Mouse (Mus musculus) kidney, adult 8-10 months (tissue): ENCODE measurements around the gene Stkld1.

Experiments
- DNase-seq, 2 experiments: peaks; one replicate each; pipeline ENCODE4 v3.0.0; 2022

Stkld1 gene

DNA sequence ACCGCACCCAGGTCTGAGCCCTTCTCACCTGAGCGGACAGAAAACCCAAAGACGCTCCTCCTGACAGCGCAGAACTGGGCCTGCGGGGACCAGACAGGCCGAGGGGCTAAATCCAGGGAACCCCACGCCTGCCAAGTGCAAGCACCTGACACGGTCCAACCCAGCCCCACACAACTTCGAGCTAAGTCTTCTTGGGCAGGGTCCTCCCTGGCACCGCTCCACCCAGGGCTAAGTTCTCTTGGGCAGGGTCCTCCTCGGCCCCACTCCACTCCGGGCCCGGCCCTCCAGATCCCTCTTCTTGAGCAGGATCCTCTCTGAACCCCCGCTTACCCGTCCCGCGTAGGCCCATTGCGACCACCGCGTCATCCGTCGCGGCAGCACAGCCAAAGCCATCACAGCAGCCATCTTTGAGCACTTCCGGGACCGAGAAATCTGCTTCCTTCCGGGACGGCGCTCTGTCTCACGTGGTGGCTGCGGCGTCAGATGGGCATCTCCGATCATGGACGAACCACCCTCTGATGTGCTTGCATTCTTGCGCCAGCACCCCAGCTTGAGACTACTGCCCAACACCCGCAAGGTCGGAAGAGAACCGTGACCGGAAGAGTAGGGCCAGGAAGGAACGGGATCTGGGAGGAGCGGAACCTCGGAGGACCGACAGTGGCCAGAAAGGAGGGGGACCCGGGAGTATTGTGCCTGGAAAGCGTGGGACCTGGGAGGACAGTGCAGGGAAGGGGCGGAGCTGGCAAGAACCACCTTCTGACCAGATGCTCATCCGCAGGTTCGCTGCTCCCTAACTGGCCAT, 17.7 kb upstream of the Stkld1 start, which contains the start of the genes Surf2 and Surf1:
Gene Surf2 (plus strand): TSS at position 441 of the 802 bp plus-strand sequence.
Gene Surf1 (minus strand): TSS at position 604 of the 802 bp plus-strand sequence.
- DNase-seq = peak; percentile 74 to 84

DNA sequence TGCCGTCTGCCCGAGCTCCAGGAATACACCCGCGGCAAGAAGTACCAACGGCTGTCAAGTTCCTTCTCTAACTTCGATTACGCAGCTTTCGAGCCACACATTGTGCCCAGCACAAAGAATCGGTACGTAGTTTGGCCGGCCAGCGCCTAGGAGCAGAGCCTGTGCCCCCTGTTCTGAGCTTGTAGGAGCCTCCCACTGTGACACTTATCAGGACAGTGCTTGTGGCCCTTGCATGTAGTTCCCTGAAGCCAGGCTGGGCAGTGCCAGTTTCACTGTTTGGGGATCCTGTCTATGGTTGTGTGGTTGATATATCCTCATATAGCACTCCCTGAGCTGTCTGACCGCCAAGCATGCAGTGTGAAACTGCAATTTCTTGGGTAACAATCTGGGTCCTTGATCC, 17.1 kb upstream of the Stkld1 start:
- no peak for DNase-seq

DNA sequence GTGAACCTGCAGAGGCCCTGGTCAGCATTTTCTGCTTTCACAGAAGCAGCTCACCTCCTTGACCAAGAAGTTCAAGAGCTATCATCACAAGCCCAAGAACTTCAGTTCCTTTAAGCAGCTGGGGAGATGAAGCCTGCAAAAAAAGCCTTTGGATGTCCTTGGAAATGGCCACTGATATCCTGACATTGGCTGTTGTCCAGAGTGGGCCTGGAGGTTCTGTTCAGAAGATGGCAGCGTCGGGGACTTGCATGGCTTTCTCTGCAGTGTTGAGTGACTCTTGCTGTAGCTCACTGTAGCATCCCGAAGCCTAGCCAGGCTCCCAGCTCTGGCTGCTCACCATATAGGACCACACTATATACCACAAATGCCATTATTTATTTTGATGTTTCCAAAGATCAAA, 14.2 kb upstream of the Stkld1 start:
- no peak for DNase-seq

DNA sequence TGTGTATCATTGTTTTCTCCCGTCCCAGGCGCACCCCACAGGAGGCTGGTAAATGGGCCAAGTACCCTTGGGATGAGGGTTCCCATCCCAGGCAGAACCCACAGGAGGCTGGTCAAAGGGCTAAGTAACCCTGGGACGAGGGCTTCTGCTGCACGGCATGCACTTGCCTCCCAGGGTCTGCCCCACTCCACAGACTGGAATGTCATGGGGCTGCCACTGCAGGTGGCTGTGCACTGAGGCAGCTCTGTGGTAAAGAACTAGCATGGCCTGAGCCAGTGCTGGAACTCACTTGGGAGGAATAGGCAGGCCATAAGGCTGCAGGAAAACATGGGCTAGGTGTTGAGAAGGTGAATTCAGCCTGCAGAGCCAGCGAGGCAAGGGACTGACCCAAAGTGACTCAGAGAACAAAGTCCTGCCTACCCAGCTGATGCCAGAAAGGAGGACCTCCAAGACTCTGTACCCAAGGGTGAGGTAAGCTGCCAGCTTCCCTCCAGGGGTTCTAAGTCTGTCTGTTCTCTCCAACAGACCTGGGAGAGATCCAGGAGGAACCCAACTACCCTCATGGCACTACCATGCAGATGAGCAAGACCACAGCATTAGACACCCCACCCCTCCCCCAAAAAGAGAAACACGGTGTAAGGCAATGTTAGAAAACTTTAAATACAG, 13.5 kb upstream of the Stkld1 start:
- DNase-seq = peak; percentile 71 to 81

DNA sequence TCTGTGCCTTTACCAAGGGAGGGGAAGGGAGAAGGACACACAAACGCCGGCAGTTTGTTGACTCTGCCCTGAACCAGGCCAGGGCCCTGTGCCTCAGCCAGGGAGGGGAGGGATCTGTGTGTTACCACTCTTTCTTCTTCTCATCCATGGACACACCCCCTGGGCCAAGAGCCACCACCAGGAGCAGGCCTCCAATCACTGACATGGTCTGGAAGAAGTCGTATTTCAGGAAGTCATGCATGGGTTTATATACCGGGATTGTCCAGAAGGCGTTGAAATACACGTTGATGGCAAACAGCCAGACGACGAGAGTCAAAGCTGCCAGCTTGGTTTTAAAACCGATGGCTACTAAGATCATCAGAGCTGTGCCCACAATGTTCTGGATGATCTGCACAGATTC, 12.1 kb upstream of the Stkld1 start:
- DNase-seq = peak; percentile 45 to 48

DNA sequence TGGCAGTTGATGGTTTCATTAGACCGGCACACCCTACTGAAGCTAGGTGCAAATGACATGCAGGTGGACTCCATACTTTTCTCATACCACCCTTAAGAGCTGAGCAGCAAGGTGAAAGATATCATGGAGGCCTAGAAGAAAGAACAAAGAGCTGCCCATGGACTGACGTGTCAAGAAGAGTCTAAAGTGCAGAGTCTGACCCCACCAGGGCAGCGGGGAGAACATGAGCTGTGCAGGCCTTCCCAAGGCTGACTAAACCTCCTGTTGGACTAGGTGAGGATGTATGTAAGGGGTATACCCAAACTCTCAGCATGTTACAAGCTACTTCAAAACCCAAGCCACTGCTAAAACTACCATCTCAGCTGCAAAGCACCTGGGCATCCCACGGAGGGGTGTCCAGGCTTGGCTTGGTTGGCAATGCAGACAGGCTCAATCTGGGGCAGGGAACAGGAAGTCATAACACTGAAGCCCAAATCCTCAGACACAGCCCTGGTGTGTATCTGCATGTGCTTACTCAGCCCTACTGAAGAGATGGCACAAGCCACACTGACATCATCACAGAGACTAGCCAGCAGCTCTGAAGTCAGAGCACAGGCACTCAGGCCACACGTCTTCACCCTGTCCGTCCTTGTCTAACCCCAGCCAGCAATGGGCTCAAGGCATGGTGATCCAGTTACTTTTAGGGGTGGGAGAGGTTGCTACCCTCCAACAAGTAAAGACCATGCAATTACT, 5.9 kb upstream of the Stkld1 start:
- DNase-seq = peak in 1 of 2 experiments; percentile 44

DNA sequence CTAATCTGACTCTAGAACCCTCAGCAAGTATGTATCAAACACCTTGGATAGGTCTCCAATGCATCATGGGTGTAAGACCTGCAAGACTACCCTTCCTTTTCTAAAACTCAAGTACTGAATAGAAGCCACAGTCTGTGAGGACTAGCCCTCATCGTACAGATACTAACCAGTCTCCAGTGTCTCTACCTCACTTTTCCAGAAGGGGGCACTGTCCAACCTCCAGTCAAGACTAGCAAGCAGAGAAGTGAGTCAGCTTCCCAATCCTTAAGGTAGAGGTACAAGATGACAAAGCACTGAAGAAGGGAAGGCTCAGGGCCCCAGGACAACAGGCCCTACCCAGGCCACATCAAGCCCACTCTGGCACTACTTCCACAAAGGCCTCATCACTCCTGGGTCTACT, 3.5 kb upstream of the Stkld1 start:
- DNase-seq = peak; percentile 72 to 74

DNA sequence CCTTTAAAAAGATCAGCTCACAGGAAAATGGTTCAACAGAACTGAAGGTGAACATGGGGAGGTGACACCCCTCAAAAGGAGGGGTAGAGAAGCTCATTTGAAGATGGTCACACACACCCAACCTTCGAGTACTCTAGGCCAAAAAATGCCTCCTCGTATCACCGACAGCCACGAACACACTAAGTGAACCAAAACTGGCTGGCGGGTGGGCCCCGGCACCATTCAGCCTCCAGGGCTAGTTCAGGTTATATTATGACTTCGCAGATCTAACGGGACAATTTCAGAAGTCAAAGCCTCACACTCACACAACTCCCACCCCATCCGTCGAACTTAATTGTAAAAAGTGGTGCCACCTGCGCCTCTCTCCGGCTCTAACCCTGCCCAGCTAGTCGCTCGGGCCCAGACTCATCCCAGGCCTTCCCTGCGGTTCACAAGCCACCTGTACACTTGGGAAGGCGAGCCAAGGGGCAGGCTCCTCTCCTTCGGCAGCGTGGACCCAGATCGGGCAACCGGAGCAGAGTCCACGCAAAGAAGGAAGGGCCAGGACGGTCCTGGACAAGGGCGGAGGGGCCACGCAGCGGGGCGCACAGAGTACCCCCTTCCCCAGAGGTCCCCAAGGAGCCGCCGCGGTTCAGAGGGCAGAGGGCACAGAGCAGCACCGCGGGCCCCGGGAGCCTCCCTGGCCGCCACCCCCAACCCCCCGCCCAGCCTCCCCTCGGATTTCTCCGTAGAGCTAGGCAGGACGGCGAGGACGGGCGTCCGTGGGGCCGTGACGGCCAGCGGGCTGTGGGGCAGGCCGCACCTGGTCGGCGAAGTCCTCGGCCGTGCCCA, 1.2 kb upstream of the Stkld1 start:
- peak in 1 of 2 experiments; percentile 62 for DNase-seq

DNA sequence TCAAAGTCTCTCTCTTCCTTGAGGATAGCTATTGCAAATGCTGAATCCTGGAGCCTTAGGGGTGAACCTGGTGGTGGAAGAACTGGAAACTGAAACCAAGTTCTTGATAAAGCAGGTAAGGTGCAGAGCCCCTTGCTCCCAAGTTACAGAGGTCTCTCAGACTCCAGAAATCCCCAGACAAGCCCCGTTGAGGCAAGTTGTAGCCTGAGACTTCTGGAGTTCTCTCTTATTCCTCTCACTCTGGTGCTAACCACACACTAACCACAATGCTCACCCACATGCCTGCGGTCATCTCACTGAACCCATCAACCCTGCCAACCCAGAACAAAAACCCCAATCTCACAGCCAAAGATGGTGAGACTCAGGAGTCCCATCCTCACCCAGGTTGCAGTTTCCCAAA, 1.4 kb downstream of the Stkld1 start:
- no peak for DNase-seq

DNA sequence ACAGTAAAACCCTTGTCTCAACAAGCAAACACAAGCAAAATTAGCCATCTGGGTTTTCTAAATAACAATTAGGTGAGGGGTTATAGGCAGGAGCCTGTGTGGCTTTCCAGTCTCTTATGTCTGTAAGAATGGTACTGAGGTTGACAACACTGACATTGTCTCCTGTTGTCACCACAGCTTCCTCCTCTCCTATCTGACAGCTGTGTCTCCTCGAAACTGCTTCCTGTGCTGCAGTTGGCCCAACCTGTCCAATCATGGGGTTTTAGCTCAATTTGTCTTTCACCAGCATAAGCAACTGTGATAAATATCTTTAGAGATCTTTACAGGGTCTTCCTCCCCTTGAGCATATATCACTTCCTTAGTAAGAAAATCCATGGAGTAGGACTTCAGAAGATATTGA, 2.6 kb downstream of the Stkld1 start:
- DNase-seq = no peak

DNA sequence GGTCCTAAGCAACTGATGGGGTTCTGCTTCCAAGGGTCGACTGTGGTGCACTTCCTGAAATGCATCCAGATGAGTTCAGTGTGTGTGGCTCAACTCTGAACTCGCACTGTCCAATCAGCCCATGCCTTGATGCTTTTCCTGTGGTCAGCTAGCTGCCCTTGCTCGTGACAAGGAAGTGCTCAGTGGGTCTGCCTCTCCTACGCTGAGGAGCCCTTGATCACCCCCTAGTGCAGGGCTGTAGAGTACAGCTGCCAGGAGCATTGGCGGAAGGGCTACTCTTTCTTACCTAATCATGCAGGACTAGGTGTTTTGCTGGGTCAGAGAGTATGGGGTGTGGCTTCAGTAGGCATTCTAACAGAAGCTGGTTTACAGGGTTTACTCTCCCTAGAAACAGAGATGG, 7.7 kb downstream of the Stkld1 start:
- peak in 1 of 2 experiments; percentile 21 for DNase-seq

DNA sequence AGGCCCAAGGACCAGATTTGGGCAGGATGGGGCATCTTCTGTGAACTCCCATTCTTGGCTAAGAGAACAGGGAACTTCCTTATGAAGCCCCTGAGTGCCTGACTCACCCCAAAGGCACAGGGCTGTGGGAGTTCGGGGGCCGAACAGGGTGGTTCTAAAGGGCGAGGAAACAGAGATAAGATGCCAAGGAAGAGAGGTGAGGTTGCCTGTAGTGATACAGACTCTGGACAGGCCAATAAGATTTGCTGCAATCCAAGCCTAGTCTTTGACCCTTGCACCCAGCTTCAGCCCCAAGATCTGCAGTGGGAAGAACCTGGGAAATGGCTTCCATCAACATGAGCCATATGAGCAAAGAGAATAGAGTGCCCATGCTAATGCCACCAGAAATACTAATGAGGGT, 9.4 kb downstream of the Stkld1 start:
- DNase-seq = no peak

DNA sequence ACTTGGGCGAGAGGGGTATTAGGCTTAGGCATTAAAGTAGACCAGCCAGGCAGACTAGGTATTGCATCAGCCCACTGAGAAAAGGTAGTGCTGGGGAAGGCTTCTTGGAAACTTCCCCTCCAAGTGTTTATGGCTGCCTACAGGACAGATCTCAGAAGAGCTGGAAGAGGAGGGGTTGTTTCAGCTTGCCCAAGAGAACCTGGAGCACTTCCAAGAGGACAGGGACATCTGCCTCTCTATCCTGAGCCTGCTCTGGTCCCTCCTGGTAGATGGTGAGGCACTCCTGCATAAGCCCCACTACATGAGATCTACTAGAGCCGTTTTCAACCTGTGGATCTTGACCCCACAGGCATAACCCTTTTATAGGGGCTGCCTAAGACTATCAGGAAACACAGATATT, 16.6 kb downstream of the Stkld1 start:
- no peak for DNase-seq

DNA sequence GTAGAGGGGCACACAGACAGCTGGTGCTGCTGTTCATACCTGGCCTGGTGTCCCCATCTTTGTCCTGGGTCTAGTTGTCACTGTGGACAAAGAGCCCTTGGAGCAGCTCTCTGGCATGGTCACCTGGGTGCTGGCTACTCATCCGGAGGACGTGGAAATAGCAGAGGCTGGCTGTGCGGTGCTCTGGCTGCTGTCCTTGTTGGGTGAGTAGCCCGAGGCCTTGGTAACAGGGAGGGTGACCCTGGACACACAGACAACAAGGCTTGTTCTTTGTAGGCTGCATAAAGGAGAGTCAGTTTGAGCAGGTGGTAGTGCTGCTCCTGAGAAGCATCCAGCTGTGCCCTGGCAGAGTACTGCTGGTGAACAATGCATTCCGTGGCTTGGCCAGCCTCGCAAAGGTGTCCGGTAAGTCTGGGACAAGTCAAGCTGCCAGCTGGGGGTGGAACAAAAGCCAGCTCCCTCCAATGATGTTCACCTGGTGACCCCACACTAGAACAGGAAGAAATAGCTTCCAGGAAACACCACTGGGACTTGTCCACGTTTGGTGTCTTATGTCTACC, 17.6 kb downstream of the Stkld1 start:
- no peak for DNase-seq

DNA sequence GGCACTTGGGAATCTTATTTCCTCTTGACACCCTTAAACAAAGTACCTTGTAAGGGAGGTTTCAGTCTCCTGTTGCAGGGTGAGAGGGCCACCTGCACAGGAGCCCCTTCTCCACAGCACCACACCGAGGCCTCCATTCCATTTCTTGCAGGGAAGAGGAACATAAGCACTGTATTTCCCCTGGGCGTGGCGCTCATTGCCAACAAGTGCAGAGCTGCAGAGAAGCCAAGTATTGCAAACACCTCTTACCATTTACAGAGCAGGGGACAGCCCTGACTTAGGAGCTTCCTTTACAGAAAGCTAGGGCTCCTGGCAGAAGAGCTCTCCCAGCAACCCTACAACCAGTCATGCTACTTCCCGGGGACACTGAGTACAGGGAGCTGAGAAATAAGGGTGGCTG, 18.3 kb downstream of the Stkld1 start:
- no peak for DNase-seq

DNA sequence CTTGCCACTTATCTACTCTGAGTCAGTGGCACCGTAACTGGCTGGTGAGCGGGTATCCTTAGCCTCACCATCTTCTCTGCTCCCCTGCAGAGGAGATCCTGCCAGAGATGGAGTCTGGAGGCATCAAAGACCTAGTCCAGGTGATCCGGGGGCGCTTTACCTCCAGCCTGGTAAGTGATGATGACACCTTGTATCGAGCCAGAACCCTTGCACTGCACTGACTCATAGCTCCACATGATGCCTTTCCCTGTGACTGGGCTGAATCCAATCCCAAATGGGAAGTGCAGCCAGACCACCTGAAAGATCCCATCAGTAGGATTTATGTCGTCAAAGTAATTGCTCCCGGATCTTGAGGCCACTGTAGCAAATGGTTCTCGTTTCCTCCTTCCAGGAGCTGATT, 19.0 kb downstream of the Stkld1 start:
- no peak for DNase-seq

DNA sequence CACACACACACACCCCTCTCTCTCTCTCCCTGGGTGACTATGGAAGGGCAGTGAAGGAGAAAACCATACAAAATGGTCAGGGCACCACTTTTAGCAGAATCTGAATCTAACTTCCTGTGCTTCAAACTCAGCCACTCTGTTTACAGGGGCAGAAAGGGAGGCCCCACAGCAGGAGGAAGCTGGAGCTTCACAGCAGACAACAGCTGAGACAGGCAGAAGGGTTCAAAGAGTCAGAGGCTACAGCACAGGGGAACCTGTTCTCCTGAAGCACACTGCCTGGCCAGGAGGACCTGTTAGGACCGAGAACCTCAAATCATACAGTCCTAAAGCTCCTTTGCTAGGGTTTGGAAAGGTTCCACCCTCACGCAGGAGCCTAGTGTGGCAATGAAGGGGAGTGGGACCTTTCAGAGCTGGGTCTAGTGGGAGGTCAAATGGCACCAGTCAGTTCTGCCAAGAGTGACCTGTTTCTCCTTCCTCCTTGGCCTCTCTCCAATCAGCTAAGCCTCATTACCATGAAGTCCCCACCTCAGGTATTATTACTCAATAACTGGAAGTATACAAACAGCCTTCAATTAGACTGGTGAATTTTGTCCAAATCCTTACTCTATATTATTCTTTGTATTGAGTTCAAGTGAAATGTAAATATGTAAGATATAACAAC, 21.0 kb downstream of the Stkld1 start:
- DNase-seq = no peak

DNA sequence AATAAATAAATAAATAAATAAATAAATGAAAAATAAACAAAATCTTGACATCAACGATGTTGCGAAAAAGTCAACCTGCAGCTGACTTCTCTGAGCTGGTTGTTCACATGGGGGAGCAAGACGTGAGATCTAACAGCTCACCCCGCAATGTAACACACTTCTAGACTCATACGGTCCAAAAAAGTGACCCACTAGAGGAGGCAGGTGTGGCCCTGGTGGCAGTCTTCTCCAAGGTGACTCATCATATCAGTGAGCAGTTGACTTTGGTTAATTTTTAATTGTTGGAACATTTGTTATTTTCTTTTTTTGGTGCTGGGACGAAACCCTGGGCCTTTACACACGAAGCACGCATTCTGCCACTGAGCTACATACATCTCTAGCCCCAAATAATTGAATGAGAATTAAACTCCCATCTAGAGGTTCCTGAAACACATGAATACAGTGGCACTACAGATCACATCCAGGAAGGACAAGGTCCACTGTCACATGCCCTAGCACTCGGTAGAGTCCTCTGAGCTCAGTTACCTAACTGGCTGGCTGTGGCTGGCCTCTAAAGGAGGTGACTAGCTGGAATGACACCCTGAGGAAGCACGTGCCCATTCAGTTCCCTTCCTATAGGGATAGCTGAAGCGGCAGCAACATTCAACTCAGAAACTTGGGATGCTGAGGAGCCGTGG, 23.1 kb downstream of the Stkld1 start:
- no peak for DNase-seq

DNA sequence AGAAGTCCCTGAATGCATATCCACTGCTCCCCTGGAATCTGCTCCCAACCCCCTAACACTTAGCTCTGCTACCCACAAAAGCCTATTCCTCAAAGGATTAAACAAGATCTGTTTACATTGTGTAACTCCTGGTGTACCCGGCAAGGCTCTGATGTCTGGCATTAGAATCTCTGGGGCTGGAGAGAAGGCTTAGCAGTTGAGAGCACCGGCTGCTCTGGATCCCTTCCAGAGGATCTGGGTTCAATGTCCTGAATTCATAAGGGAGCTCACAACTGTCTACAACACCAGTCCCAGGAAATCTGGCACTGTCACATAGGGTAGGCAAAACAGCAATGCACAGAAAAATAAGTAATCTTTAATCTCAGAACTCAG, 23.6 kb downstream of the Stkld1 start:
- peak in 1 of 2 experiments; percentile 37 for DNase-seq

DNA sequence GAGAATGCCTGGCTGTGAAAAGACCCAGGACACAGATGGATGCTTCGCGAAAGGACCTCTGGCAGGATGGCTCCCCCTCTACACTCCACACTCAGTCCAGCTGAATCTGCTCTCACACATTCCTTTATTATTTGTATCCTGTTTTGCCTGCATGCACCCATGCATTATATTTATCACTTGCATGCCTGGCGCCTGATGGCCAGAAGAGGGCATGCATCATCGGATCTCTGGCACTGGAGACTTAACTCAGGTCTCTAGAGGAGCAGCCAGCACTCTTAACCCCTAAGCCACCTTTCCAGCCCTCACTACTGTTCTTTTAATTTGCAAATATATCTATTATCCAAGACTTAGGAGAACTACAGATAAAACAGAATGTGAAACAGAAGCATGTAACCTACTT, 26.9 kb downstream of the Stkld1 start:
- peak; percentile 33 to 47 for DNase-seq
